Mouse (Mus musculus) T-helper 1 cell (primary cell): Measurements from ENCODE around the gene Mcts1.

Experiments
- in situ Hi-C: fragments of 300-600 bp; cut with MboI, MseI; formaldehyde crosslinking; loops from one replicate; pipeline ENCODE4 v1.15.1; 2025; ENCODE audit warnings: high pct_unique_total_duplicates

Gene Mcts1

GRCm38 (mm10) chrX:38654681-38655080 is 54.3 kb downstream of the Mcts1 start:
- in situ Hi-C loops = loop anchor here (10.0 kb wide), 1 partner anchor 140 kb away; no protein-coding TSS in a partner anchor

GRCm38 (mm10) chrX:38656206-38656883 is 56.0 kb downstream of the Mcts1 start:
- in situ Hi-C loops = loop anchor here (10.0 kb wide), 1 partner anchor 142 kb away; no protein-coding TSS in a partner anchor
